Mouse (Mus musculus) urinary bladder, adult 18-20 months (tissue): ENCODE results near the gene Pigk.
A peak's percentile ranks its signal among the peaks of the same experiment; 100 is the strongest.
"Not testable (repeated sequence)": the region's sequence is repeated elsewhere in the genome, so short reads cannot be mapped to it uniquely, and the experiment has no call there.

Experiments used
- DNase-seq, 2 experiments: peaks; one replicate each; pipeline ENCODE4 v3.0.0; 2022; ENCODE audit warnings: low spot score in 2 of 2, mixed read lengths in 2 of 2

Pigk gene

GRCm38 (mm10) chr3:152764516-152765312 is 50.8 kb downstream of the Pigk start:
- DNase-seq: no peak

- DNase-seq: no peak
These were observed 53.6 kb downstream of the Pigk start for GRCm38 (mm10) chr3:152767485-152767884.

GRCm38 (mm10) chr3:152770056-152770455 is 56.2 kb downstream of the Pigk start:
- DNase-seq: no peak

- no peak for DNase-seq
These were observed 62.5 kb downstream of the Pigk start for GRCm38 (mm10) chr3:152776363-152776762.

- no peak for DNase-seq
These were observed 63.1 kb downstream of the Pigk start for GRCm38 (mm10) chr3:152776872-152777540.

GRCm38 (mm10) chr3:152779819-152780218 is 65.9 kb downstream of the Pigk start:
- no peak for DNase-seq

GRCm38 (mm10) chr3:152783792-152784191 is 69.9 kb downstream of the Pigk start:
- DNase-seq: peak in 1 of 2 experiments; percentile 30

- not testable (repeated sequence) for DNase-seq
These were observed 70.5 kb downstream of the Pigk start for GRCm38 (mm10) chr3:152784353-152784752.

- not testable (repeated sequence) for DNase-seq
These were observed 74.5 kb downstream of the Pigk start for GRCm38 (mm10) chr3:152788301-152788953.

- DNase-seq: no peak
These were observed 78.7 kb downstream of the Pigk start for GRCm38 (mm10) chr3:152792601-152793000.

GRCm38 (mm10) chr3:152793006-152793405 is 79.1 kb downstream of the Pigk start:
- no peak for DNase-seq

GRCm38 (mm10) chr3:152796216-152796615 is 82.3 kb downstream of the Pigk start:
- no peak for DNase-seq

- no peak for DNase-seq
These were observed 83.5 kb downstream of the Pigk start for GRCm38 (mm10) chr3:152797354-152797753.

- no peak for DNase-seq
These were observed 86.0 kb downstream of the Pigk start for GRCm38 (mm10) chr3:152799738-152800431.

- DNase-seq: no peak
These were observed 100.0 kb downstream of the Pigk start for GRCm38 (mm10) chr3:152813905-152814304.

GRCm38 (mm10) chr3:152815110-152815509 is 101.2 kb downstream of the Pigk start:
- DNase-seq: no peak

GRCm38 (mm10) chr3:152820406-152820805 is 106.5 kb downstream of the Pigk start:
- DNase-seq: no peak

- peak; percentile 27 to 33 for DNase-seq
These were observed 107.3 kb downstream of the Pigk start for GRCm38 (mm10) chr3:152821202-152821601.

GRCm38 (mm10) chr3:152831377-152831776 is 117.5 kb downstream of the Pigk start:
- DNase-seq: no peak

GRCm38 (mm10) chr3:152831974-152832373 is 118.1 kb downstream of the Pigk start:
- DNase-seq: no peak

GRCm38 (mm10) chr3:152832436-152832835 is 118.5 kb downstream of the Pigk start:
- no peak for DNase-seq

GRCm38 (mm10) chr3:152837407-152837806 is 123.5 kb downstream of the Pigk start:
- no peak for DNase-seq
